Mouse (Mus musculus) CH12.LX (cell line): ENCODE measurements around the gene Mthfs.

Source experiments
- CTCF ChIP-seq, 2 experiments: IDR thresholded peaks in 1 of 2; conservative IDR thresholded peaks in 1 of 2; 2 replicates each; pipeline ENCODE4 v1.5.1; 2011 to 2012; ENCODE audit warnings: low read depth in 2 of 2, low read length in 2 of 2, improper control_type of control experiment in 1 of 2, inconsistent platforms in 1 of 2, mild to moderate bottlenecking in 1 of 2, moderate library complexity in 1 of 2
- E2F4 ChIP-seq: IDR thresholded peaks from 2 replicates; pipeline ENCODE4 v1.6.1; 2011; ENCODE audit warnings: low read depth, low read length, improper control_type of control experiment; ENCODE audit not compliant: insufficient replicate concordance
- ELF1 ChIP-seq: IDR thresholded peaks from 2 replicates; pipeline ENCODE4 v1.6.1; 2014; ENCODE audit warnings: low read depth, mild to moderate bottlenecking, inconsistent platforms, low read length, improper control_type of control experiment
- HCFC1 ChIP-seq: IDR thresholded peaks from 2 replicates; pipeline ENCODE4 v1.6.1; 2012; ENCODE audit warnings: low read depth, mild to moderate bottlenecking, inconsistent platforms, low read length, improper control_type of control experiment
- KAT2A ChIP-seq: IDR thresholded peaks from 2 replicates; pipeline ENCODE4 v1.6.1; 2012; ENCODE audit warnings: low read length, improper control_type of control experiment, inconsistent platforms; ENCODE audit not compliant: insufficient replicate concordance
- RCOR1 ChIP-seq: conservative IDR thresholded peaks from 2 replicates; pipeline ENCODE4 v1.6.1; 2012; ENCODE audit warnings: low read depth, mild to moderate bottlenecking, inconsistent platforms, low read length, improper control_type of control experiment

DNA sequence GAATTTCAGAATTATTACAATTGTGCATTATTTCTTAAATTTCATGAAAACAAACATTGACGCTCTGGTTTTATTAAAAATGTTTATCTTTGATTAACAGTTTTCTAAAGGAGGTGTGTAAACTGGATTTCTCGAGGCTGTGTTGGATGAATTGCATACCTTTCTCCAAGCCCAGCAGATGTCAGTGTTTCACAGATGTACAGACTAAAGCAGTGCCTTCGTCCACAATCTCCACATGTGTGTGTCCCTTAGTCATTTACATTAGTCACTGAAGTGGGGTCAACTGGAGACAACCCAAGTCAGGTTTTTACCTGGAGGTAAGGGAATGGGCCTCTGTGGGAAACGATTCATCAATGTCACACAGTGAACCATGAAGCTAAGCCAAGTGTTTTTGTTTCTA, 15.6 kb downstream of the Mthfs start:
- TF ChIP-seq CTCF (conservative IDR thresholded peaks at IDR 0.05 in 1 of 2, IDR thresholded peaks at IDR 0.05 in 1 of 2; ENCODE audit: low read depth in 2 of 2, low read length in 2 of 2), result peak in 1 of 2 experiments; percentile 61; a peak in 2 of 4 replicates
- TF ChIP-seq ELF1, result no peak
- TF ChIP-seq RCOR1, result no peak
- no peak for TF ChIP-seq HCFC1
- TF ChIP-seq E2F4, result no peak
- TF ChIP-seq KAT2A, result no peak
